ENCODE assay signal across 21 mouse cellular contexts in genomic region chr15:84049570-84049969, GRCm38 (mm10). TPM values are rescaled to one million over a fixed set of nuclear protein-coding genes. Genes with fewer than 3 reads are reported as not detected.
DNase-seq lines count a peak whose midpoint lies in the region; ATAC-seq lines count a peak whose summit lies in the region.
"Had no signal": no experiment of that assay in that cellular context is flagged by ENCODE, and none has a peak within 500 bp of the region (broad histone marks: within the 10 kb centered on the region; RNA-seq: fewer than 3 reads in every experiment).

No protein-coding gene starts in this region.

- no peak overlapping the region for H3K9ac ChIP-seq in midbrain, embryonic 11.5 days (ENCODE audit: low read length)
- H3K9ac ChIP-seq in midbrain, embryonic 14.5 days (replicated peaks; ENCODE audit: low read length): no peak overlapping the region
- H3K9ac ChIP-seq: embryonic facial prominence, embryonic 15.5 days; heart, embryonic 12.5 days; hindbrain, embryonic 14.5 days; limb, embryonic 15.5 days had no signal

- no peaks in the 10 kb centered on the region for H3K27me3 ChIP-seq in midbrain, embryonic 11.5 days (ENCODE audit: control insufficient read depth, insufficient read depth, low read length)
- H3K27me3 ChIP-seq in midbrain, embryonic 14.5 days (ENCODE audit: control insufficient read depth, insufficient read depth, low read length): no peaks in the 10 kb centered on the region

- no peak overlapping the region for H3K4me3 ChIP-seq in midbrain, embryonic 11.5 days (ENCODE audit: low read depth, low read length)
- H3K4me3 ChIP-seq in midbrain, embryonic 14.5 days (replicated peaks; ENCODE audit: low read depth, low read length): no peak overlapping the region
- H3K4me3 ChIP-seq: embryonic facial prominence, embryonic 15.5 days; heart, embryonic 12.5 days; limb, embryonic 15.5 days; megakaryocyte, embryonic 14.5 days had no signal

- H3K36me3 ChIP-seq in midbrain, embryonic 11.5 days (ENCODE audit: control insufficient read depth, insufficient read depth, low read length): no peaks in the 10 kb centered on the region
- H3K36me3 ChIP-seq in midbrain, embryonic 14.5 days (ENCODE audit: control insufficient read depth, insufficient read depth, low read length): no peaks in the 10 kb centered on the region
- H3K36me3 ChIP-seq: embryonic facial prominence, embryonic 15.5 days; heart, embryonic 12.5 days; limb, embryonic 15.5 days had no signal

- H3K4me1 ChIP-seq in midbrain, embryonic 11.5 days (ENCODE audit: control insufficient read depth, insufficient read depth, low read length): no peaks in the 10 kb centered on the region
- H3K4me1 ChIP-seq in midbrain, embryonic 14.5 days (ENCODE audit: control insufficient read depth, insufficient read depth, low read length): no peaks in the 10 kb centered on the region
- H3K4me1 ChIP-seq: megakaryocyte, embryonic 14.5 days had no signal

- no peak overlapping the region for H3K4me2 ChIP-seq in midbrain, embryonic 11.5 days
- no peak overlapping the region for H3K4me2 ChIP-seq in midbrain, embryonic 14.5 days (ENCODE audit: low read length)
- H3K4me2 ChIP-seq: embryonic facial prominence, embryonic 15.5 days; heart, embryonic 12.5 days; hindbrain, embryonic 14.5 days; limb, embryonic 15.5 days had no signal

- ATAC-seq in midbrain, embryonic 11.5 days (ENCODE audit: low FRiP score): no peak
- no peak for ATAC-seq in midbrain, embryonic 14.5 days (ENCODE audit: low FRiP score, low TSS enrichment)
- ATAC-seq: forebrain, embryonic 16.5 days had no signal

- no peak overlapping the region for H3K27ac ChIP-seq in midbrain, embryonic 11.5 days (ENCODE audit: low read depth, low read length)
- no peak overlapping the region for H3K27ac ChIP-seq in midbrain, embryonic 14.5 days (replicated peaks; ENCODE audit: low read depth, low read length)
- H3K27ac ChIP-seq: embryonic facial prominence, embryonic 15.5 days; hindbrain, embryonic 14.5 days; limb, embryonic 15.5 days had no signal

- WGBS in midbrain, embryonic 11.5 days: 66% methylated on average over 7 of the region's 7 CpGs
- WGBS in midbrain, embryonic 14.5 days: 68% methylated on average over 7 of the region's 7 CpGs

- no peaks in the 10 kb centered on the region for H3K9me3 ChIP-seq in midbrain, embryonic 11.5 days (ENCODE audit: control insufficient read depth, low read length)
- no peaks in the 10 kb centered on the region for H3K9me3 ChIP-seq in midbrain, embryonic 14.5 days (ENCODE audit: control insufficient read depth, low read length)
- H3K9me3 ChIP-seq: embryonic facial prominence, embryonic 15.5 days; limb, embryonic 15.5 days had no signal

- peak; percentile 17 for DNase-seq in heart, postnatal 4 days
- DNase-seq in heart, adult 18-20 months: no peak
- DNase-seq in midbrain, embryonic 11.5 days (ENCODE audit: low spot score, missing footprints): peak; percentile 72
- no peak for DNase-seq in midbrain, embryonic 14.5 days
- DNase-seq in kidney, postnatal 10 days: peak; percentile 59
- no peak for DNase-seq in thymus, postnatal 36 days
- no peak for DNase-seq in urinary bladder, postnatal 10 days (ENCODE audit: low spot score)
- DNase-seq: cerebellum, adult 11 months; cerebellum, postnatal 14 days; lung, postnatal 14 days; spleen, adult 18-20 months had no signal

RNA-seq across cellular contexts. Expression of gene Efcab6, which starts 15.6 kb away (rescaled TPM):
- not detected for total RNA-seq in heart, postnatal 4 days (2021)
- under 1 TPM in 1 of 2 experiments, not detected in 1; 0.08 TPM for total RNA-seq in heart, adult 18-20 months (2021)
- 0.29 TPM in 1 of 2 replicates, not detected in the other for polyA plus RNA-seq in midbrain, embryonic 11.5 days (2014; fragmentation: Nextera tagmentation; extraction: Ambion mirVana)
- 0.15 and 0.22 TPM in 2 replicates for polyA plus RNA-seq in midbrain, embryonic 14.5 days (2014; fragmentation: Nextera tagmentation; extraction: Ambion mirVana)
- total RNA-seq: CH12.LX; heart, postnatal 25 days; MEL had no signal
- polyA plus RNA-seq: heart, embryonic 12.5 days; liver, embryonic 16.5 days had no signal

RNA-seq across cellular contexts. Expression of gene Sult4a1, which starts 56.0 kb away (rescaled TPM):
- total RNA-seq in heart, postnatal 4 days (2021): under 1 TPM; 0.19 to 0.38 TPM
- total RNA-seq in heart, adult 18-20 months (2021): under 1 TPM in 1 of 2 experiments, not detected in 1; 0.10 TPM
- 8.7 and 8.9 TPM in 2 replicates for polyA plus RNA-seq in midbrain, embryonic 11.5 days (2014; fragmentation: Nextera tagmentation; extraction: Ambion mirVana)
- 42.5 and 55.0 TPM in 2 replicates for polyA plus RNA-seq in midbrain, embryonic 14.5 days (2014; fragmentation: Nextera tagmentation; extraction: Ambion mirVana)
- total RNA-seq: CH12.LX; heart, postnatal 25 days; MEL had no signal

Comparison
In these comparisons a context has a peak if more than half of its experiments do, and no peak if none do; other contexts are left out.
1. DNase-seq: peak in heart, postnatal 4 days (single experiment), midbrain, embryonic 11.5 days (single experiment) and kidney, postnatal 10 days (single experiment); none in heart, adult 18-20 months (0 of 2), midbrain, embryonic 14.5 days (single experiment), thymus, postnatal 36 days (0 of 2) and urinary bladder, postnatal 10 days (single experiment).